In the genomic region with DNA sequence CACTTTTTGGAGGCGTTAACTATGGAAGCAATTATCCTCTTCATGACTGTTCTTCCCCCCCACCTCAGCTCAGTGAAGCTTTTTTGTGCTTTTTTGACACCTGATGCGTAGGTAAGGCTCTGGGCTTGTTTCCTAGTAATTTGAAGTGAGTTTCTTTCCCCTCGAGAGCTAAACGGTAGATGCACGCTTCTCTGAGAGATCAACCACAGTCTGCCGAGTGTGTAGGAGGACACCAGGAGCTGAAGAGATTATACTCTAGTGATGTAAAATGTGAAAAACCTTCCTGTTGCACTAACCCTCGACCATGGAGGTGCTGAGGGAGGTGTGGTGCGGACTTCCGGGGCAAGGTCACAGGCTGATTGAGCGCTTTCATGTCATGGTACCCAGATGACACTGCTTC, we compare ENCODE assay signal across 22 mouse cellular contexts. TPM values are rescaled to one million over a fixed set of nuclear protein-coding genes. Genes with fewer than 3 reads are reported as not detected.
A peak's percentile ranks its signal among the peaks of the same experiment; 100 is the strongest.
DNase-seq lines count a peak whose midpoint lies in the region; ATAC-seq and TF ChIP-seq lines count a peak whose summit lies in the region.
"Had no signal": no experiment of that assay in that cellular context is flagged by ENCODE, and none has a peak within 500 bp of the region (broad histone marks: within the 10 kb centered on the region; RNA-seq: fewer than 3 reads in every experiment).

No protein-coding gene starts in this region.

- peaks cover 10% of the 10 kb centered on the region for H3K4me1 ChIP-seq in heart, embryonic 15.5 days (replicated peaks)
- peaks cover 9% of the 10 kb centered on the region; the same call in 1 of the 2 replicates for H3K4me1 ChIP-seq in heart, embryonic 12.5 days (replicated peaks)
- no peaks in the 10 kb centered on the region for H3K4me1 ChIP-seq in neural tube, embryonic 15.5 days
- no peaks in the 10 kb centered on the region for H3K4me1 ChIP-seq in intestine, postnatal 0 days (replicated peaks; ENCODE audit: control insufficient read depth, insufficient read depth, low read length)
- H3K4me1 ChIP-seq: hindbrain, embryonic 10.5 days; midbrain, embryonic 15.5 days had no signal

- ATAC-seq in heart, embryonic 15.5 days (replicated peaks; ENCODE audit: insufficient number of reproducible peaks, insufficient read depth, low FRiP score, low read depth), result no peak
- ATAC-seq in heart, embryonic 12.5 days (ENCODE audit: insufficient number of reproducible peaks, low FRiP score), result no peak
- no peak for ATAC-seq in neural tube, embryonic 15.5 days (ENCODE audit: low FRiP score)
- ATAC-seq in intestine, postnatal 0 days, result no peak
- ATAC-seq: intestine, embryonic 16.5 days; liver, embryonic 12.5 days; midbrain, embryonic 15.5 days had no signal

- H3K27ac ChIP-seq in heart, embryonic 15.5 days, result peak overlapping the region; percentile 72
- H3K27ac ChIP-seq in heart, embryonic 12.5 days (ENCODE audit: poor library complexity, severe bottlenecking), result no peak overlapping the region
- 0 out of 2 replicates have a peak overlapping the region, but pooled peaks have one; percentile 24 for H3K27ac ChIP-seq in neural tube, embryonic 15.5 days (replicated peaks)
- H3K27ac ChIP-seq in intestine, postnatal 0 days (ENCODE audit: low read depth, low read length), result no peak overlapping the region
- H3K27ac ChIP-seq: hindbrain, embryonic 10.5 days; liver, embryonic 12.5 days had no signal

- DNase-seq in neural tube, embryonic 10.5 days (ENCODE audit: extremely low spot score, low spot score), result no peak
- DNase-seq in layer of hippocampus, postnatal 25 days (ENCODE audit: extremely low spot score in 1 of 2, low spot score in 1 of 2), result peak; percentile 14 to 36
- peak; percentile 59 to 92 for DNase-seq in left cerebral cortex, postnatal 25 days (ENCODE audit: low spot score in 2 of 2)
- DNase-seq in embryo, embryonic 9.5 days (ENCODE audit: extremely low spot score), result no peak
- DNase-seq: kidney, postnatal 14 days; thymus, postnatal 36 days had no signal

- no peaks in the 10 kb centered on the region for H3K36me3 ChIP-seq in heart, embryonic 15.5 days
- H3K36me3 ChIP-seq in heart, embryonic 12.5 days, result no peaks in the 10 kb centered on the region
- H3K36me3 ChIP-seq in neural tube, embryonic 15.5 days, result no peaks in the 10 kb centered on the region
- no peaks in the 10 kb centered on the region for H3K36me3 ChIP-seq in intestine, postnatal 0 days (ENCODE audit: control insufficient read depth, insufficient read depth)
- H3K36me3 ChIP-seq: hindbrain, embryonic 10.5 days; liver, embryonic 12.5 days; midbrain, embryonic 15.5 days had no signal

- intact Hi-C loops in left cerebral cortex, postnatal 25 days (cut with DNase I), result loop anchor here (1.0 to 5.0 kb wide), 5 partner anchors 22 to 273 kb away; no protein-coding TSS in a partner anchor

- no peak for TF ChIP-seq CTCF in intestine, postnatal 0 days (IDR thresholded peaks at IDR 0.05; ENCODE audit: low read depth)

- no peak overlapping the region for H3K9ac ChIP-seq in heart, embryonic 15.5 days
- no peak overlapping the region for H3K9ac ChIP-seq in heart, embryonic 12.5 days
- H3K9ac ChIP-seq in neural tube, embryonic 15.5 days (replicated peaks), result no peak overlapping the region
- no peak overlapping the region for H3K9ac ChIP-seq in intestine, postnatal 0 days (ENCODE audit: low read depth, low read length)
- H3K9ac ChIP-seq: liver, embryonic 12.5 days; midbrain, embryonic 15.5 days had no signal

- H3K4me2 ChIP-seq in heart, embryonic 15.5 days, result peak overlapping the region; percentile 34
- no peak overlapping the region for H3K4me2 ChIP-seq in heart, embryonic 12.5 days
- no peak overlapping the region for H3K4me2 ChIP-seq in neural tube, embryonic 15.5 days
- H3K4me2 ChIP-seq in intestine, postnatal 0 days (replicated peaks; ENCODE audit: low read depth), result no peak overlapping the region
- H3K4me2 ChIP-seq: liver, embryonic 12.5 days; midbrain, embryonic 15.5 days had no signal

- no peaks in the 10 kb centered on the region for H3K9me3 ChIP-seq in heart, embryonic 15.5 days (replicated peaks)
- H3K9me3 ChIP-seq in heart, embryonic 12.5 days (replicated peaks), result no peaks in the 10 kb centered on the region
- H3K9me3 ChIP-seq in neural tube, embryonic 15.5 days (replicated peaks), result no peaks in the 10 kb centered on the region
- H3K9me3 ChIP-seq in intestine, postnatal 0 days (ENCODE audit: control insufficient read depth), result no peaks in the 10 kb centered on the region
- H3K9me3 ChIP-seq: hindbrain, embryonic 10.5 days; liver, embryonic 12.5 days; midbrain, embryonic 15.5 days had no signal

- 68% methylated on average over 10 of the region's 10 CpGs for WGBS in heart, embryonic 15.5 days
- WGBS in heart, embryonic 12.5 days, result 84% methylated on average over 10 of the region's 10 CpGs
- 89% methylated on average over 10 of the region's 10 CpGs for WGBS in neural tube, embryonic 15.5 days
- 85% methylated on average over 10 of the region's 10 CpGs for WGBS in intestine, postnatal 0 days

- H3K27me3 ChIP-seq in heart, embryonic 15.5 days, result no peaks in the 10 kb centered on the region
- no peaks in the 10 kb centered on the region for H3K27me3 ChIP-seq in heart, embryonic 12.5 days (replicated peaks)
- no peaks in the 10 kb centered on the region for H3K27me3 ChIP-seq in neural tube, embryonic 15.5 days (replicated peaks)
- no peaks in the 10 kb centered on the region for H3K27me3 ChIP-seq in intestine, postnatal 0 days (replicated peaks; ENCODE audit: control insufficient read depth, insufficient read depth, low read length)
- H3K27me3 ChIP-seq: CH12.LX; midbrain, embryonic 15.5 days had no signal

- H3K4me3 ChIP-seq in heart, embryonic 15.5 days, result no peak overlapping the region
- H3K4me3 ChIP-seq in heart, embryonic 12.5 days, result no peak overlapping the region
- no peak overlapping the region for H3K4me3 ChIP-seq in neural tube, embryonic 15.5 days (replicated peaks)
- no peak overlapping the region for H3K4me3 ChIP-seq in intestine, postnatal 0 days (ENCODE audit: low read depth, low read length)
- H3K4me3 ChIP-seq: hindbrain, embryonic 10.5 days; liver, embryonic 12.5 days; midbrain, embryonic 15.5 days had no signal

RNA-seq across cellular contexts. Expression of gene Dnase2b, which starts 4.7 kb away (rescaled TPM):
- polyA plus RNA-seq in heart, embryonic 15.5 days (2015; fragmentation: Nextera tagmentation; extraction: Ambion mirVana), result not detected in 2 replicates
- not detected in 2 replicates for polyA plus RNA-seq in heart, embryonic 12.5 days (2016; fragmentation: Nextera tagmentation; extraction: Ambion mirVana)
- polyA plus RNA-seq in neural tube, embryonic 15.5 days (2015; fragmentation: Nextera tagmentation; extraction: Ambion mirVana), result not detected in 2 replicates
- total RNA-seq in layer of hippocampus, postnatal 25 days (2021), result not detected
- total RNA-seq in left cerebral cortex, postnatal 25 days (2021), result not detected
- polyA plus RNA-seq in intestine, postnatal 0 days (2015; fragmentation: Nextera tagmentation; extraction: Ambion mirVana), result not detected in 2 replicates
- total RNA-seq: CH12.LX; left cerebral cortex, postnatal 36 days had no signal
- polyA plus RNA-seq: embryonic facial prominence, embryonic 11.5 days; hindbrain, embryonic 10.5 days; lung, embryonic 16.5 days; midbrain, embryonic 15.5 days; spleen, adult 2 months had no signal

RNA-seq across cellular contexts. Expression of gene 4930503B20Rik, which starts 31.0 kb away (rescaled TPM):
- 0.10 TPM in 1 of 2 replicates, not detected in the other for polyA plus RNA-seq in heart, embryonic 15.5 days (2015; fragmentation: Nextera tagmentation; extraction: Ambion mirVana)
- polyA plus RNA-seq in heart, embryonic 12.5 days (2016; fragmentation: Nextera tagmentation; extraction: Ambion mirVana), result not detected in 2 replicates
- polyA plus RNA-seq in neural tube, embryonic 15.5 days (2015; fragmentation: Nextera tagmentation; extraction: Ambion mirVana), result not detected in 2 replicates
- not detected for total RNA-seq in layer of hippocampus, postnatal 25 days (2021)
- total RNA-seq in left cerebral cortex, postnatal 25 days (2021), result under 1 TPM in 1 of 2 experiments, not detected in 1; 0.37 TPM
- not detected in 2 replicates for polyA plus RNA-seq in intestine, postnatal 0 days (2015; fragmentation: Nextera tagmentation; extraction: Ambion mirVana)
- total RNA-seq: adrenal gland, postnatal 14 days; CH12.LX; left cerebral cortex, postnatal 36 days had no signal
- polyA plus RNA-seq: embryonic facial prominence, embryonic 11.5 days; hindbrain, embryonic 10.5 days; intestine, embryonic 16.5 days; liver, embryonic 12.5 days; lung, embryonic 16.5 days; midbrain, embryonic 15.5 days; spleen, adult 2 months; stomach, embryonic 16.5 days had no signal

RNA-seq across cellular contexts. Expression of gene Uox, which starts 49.9 kb away (rescaled TPM):
- polyA plus RNA-seq in heart, embryonic 15.5 days (2015; fragmentation: Nextera tagmentation; extraction: Ambion mirVana), result 0.11 TPM in 1 of 2 replicates, not detected in the other
- polyA plus RNA-seq in heart, embryonic 12.5 days (2016; fragmentation: Nextera tagmentation; extraction: Ambion mirVana), result 0.08 TPM in 1 of 2 replicates, not detected in the other
- polyA plus RNA-seq in neural tube, embryonic 15.5 days (2015; fragmentation: Nextera tagmentation; extraction: Ambion mirVana), result 0.15 TPM in 1 of 2 replicates, not detected in the other
- not detected for total RNA-seq in layer of hippocampus, postnatal 25 days (2021)
- total RNA-seq in left cerebral cortex, postnatal 25 days (2021), result under 1 TPM; 0.39 to 0.80 TPM
- 0.10 TPM in 1 of 2 replicates, not detected in the other for polyA plus RNA-seq in intestine, postnatal 0 days (2015; fragmentation: Nextera tagmentation; extraction: Ambion mirVana)
- total RNA-seq: CH12.LX; megakaryocyte, adult 5-6 weeks had no signal
- polyA plus RNA-seq: embryonic facial prominence, embryonic 11.5 days; hindbrain, embryonic 10.5 days; midbrain, embryonic 15.5 days; spleen, adult 2 months had no signal

Comparison
In these comparisons a context has a peak if more than half of its experiments do, and no peak if none do; other contexts are left out.
1. H3K27ac ChIP-seq: peak in heart, embryonic 15.5 days (single experiment) and neural tube, embryonic 15.5 days (single experiment); none in heart, embryonic 12.5 days (single experiment) and intestine, postnatal 0 days (single experiment).
2. DNase-seq: peak in layer of hippocampus, postnatal 25 days (2 of 2) and left cerebral cortex, postnatal 25 days (2 of 2); none in neural tube, embryonic 10.5 days (single experiment) and embryo, embryonic 9.5 days (single experiment).